ENCODE assay signal across 11 mouse cellular contexts in the genomic region with DNA sequence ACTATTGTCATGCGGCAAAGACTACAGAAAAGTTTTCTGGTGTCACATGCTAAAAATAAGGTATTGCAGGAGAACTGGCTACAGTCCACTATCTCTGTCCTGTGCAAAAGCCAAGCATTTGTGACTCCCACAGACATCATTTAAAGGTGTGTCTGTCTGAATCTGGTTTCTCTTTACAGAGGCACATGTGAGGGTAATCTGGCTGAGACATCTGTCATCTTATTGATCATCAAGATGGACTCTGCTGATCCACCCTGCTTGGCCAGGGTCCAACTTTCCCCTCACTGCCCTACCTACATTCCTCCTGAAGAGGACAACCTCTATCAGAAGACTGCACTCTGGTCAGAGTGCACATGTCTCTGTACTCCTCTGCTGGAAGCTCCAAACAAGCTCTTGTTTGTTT. TPM values are rescaled to one million over a fixed set of nuclear protein-coding genes. Genes with fewer than 3 reads are reported as not detected.
DNase-seq lines count a peak whose midpoint lies in the region; ATAC-seq lines count a peak whose summit lies in the region.
"Had no signal": no experiment of that assay in that cellular context is flagged by ENCODE, and none has a peak within 500 bp of the region (broad histone marks: within the 10 kb centered on the region; RNA-seq: fewer than 3 reads in every experiment).

No protein-coding gene starts in this region.

- H3K9me3 ChIP-seq in megakaryocyte, embryonic 14.5 days = no peaks in the 10 kb centered on the region
- no peaks in the 10 kb centered on the region for H3K9me3 ChIP-seq in liver, embryonic 13.5 days (replicated peaks)
- H3K9me3 ChIP-seq in forebrain, embryonic 15.5 days = no peaks in the 10 kb centered on the region
- H3K9me3 ChIP-seq in midbrain, embryonic 14.5 days (ENCODE audit: control insufficient read depth, low read length) = no peaks in the 10 kb centered on the region
- no peaks in the 10 kb centered on the region for H3K9me3 ChIP-seq in midbrain, embryonic 16.5 days (replicated peaks; ENCODE audit: control insufficient read depth, low read length, poor library complexity, severe bottlenecking)

- H3K27me3 ChIP-seq in megakaryocyte, embryonic 14.5 days (replicated peaks) = no peaks in the 10 kb centered on the region
- H3K27me3 ChIP-seq in liver, embryonic 13.5 days = no peaks in the 10 kb centered on the region
- H3K27me3 ChIP-seq in forebrain, embryonic 15.5 days = no peaks in the 10 kb centered on the region
- H3K27me3 ChIP-seq in midbrain, embryonic 14.5 days (ENCODE audit: control insufficient read depth, insufficient read depth, low read length) = no peaks in the 10 kb centered on the region
- H3K27me3 ChIP-seq in midbrain, embryonic 16.5 days (ENCODE audit: control insufficient read depth, insufficient read depth, low read depth, low read length) = no peaks in the 10 kb centered on the region
- H3K27me3 ChIP-seq: CH12.LX had no signal

- peak overlapping the region; percentile 48 for H3K4me3 ChIP-seq in megakaryocyte, embryonic 14.5 days (replicated peaks)
- no peak overlapping the region for H3K4me3 ChIP-seq in liver, embryonic 13.5 days (replicated peaks)
- H3K4me3 ChIP-seq in forebrain, embryonic 15.5 days = no peak overlapping the region
- H3K4me3 ChIP-seq in midbrain, embryonic 14.5 days (replicated peaks; ENCODE audit: low read depth, low read length) = no peak overlapping the region
- H3K4me3 ChIP-seq in midbrain, embryonic 16.5 days (ENCODE audit: low read depth, low read length) = no peak overlapping the region

- 70% methylated on average over 1 of the region's 1 CpGs for whole genome bisulfite sequencing in liver, embryonic 13.5 days (ENCODE audit: insufficient replicate concordance)
- WGBS in forebrain, embryonic 15.5 days = 86% methylated on average over 1 of the region's 1 CpGs
- WGBS in midbrain, embryonic 14.5 days = 89% methylated on average over 1 of the region's 1 CpGs
- 100% methylated on average over 1 of the region's 1 CpGs for WGBS in midbrain, embryonic 16.5 days

- no peak for ATAC-seq in megakaryocyte, adult 5-6 weeks (ENCODE audit: poor library complexity, severe bottlenecking)
- no peak for ATAC-seq in liver, embryonic 13.5 days (ENCODE audit: low read depth)
- no peak for ATAC-seq in forebrain, embryonic 15.5 days (replicated peaks)
- ATAC-seq in midbrain, embryonic 14.5 days (ENCODE audit: low FRiP score, low TSS enrichment) = no peak
- ATAC-seq in midbrain, embryonic 16.5 days = no peak

- peaks cover 58% of the 10 kb centered on the region for H3K36me3 ChIP-seq in megakaryocyte, embryonic 14.5 days (replicated peaks; ENCODE audit: low read length)
- no peaks in the 10 kb centered on the region for H3K36me3 ChIP-seq in liver, embryonic 13.5 days
- no peaks in the 10 kb centered on the region for H3K36me3 ChIP-seq in forebrain, embryonic 15.5 days
- no peaks in the 10 kb centered on the region for H3K36me3 ChIP-seq in midbrain, embryonic 14.5 days (ENCODE audit: control insufficient read depth, insufficient read depth, low read length)
- no peaks in the 10 kb centered on the region for H3K36me3 ChIP-seq in midbrain, embryonic 16.5 days (ENCODE audit: control insufficient read depth, insufficient read depth, low read length)

- H3K9ac ChIP-seq in liver, embryonic 13.5 days = peak overlapping the region; percentile 39; the same call in 1 of the 2 replicates
- no peak overlapping the region for H3K9ac ChIP-seq in forebrain, embryonic 15.5 days (replicated peaks)
- no peak overlapping the region for H3K9ac ChIP-seq in midbrain, embryonic 14.5 days (replicated peaks; ENCODE audit: low read length)
- no peak overlapping the region for H3K9ac ChIP-seq in midbrain, embryonic 16.5 days (ENCODE audit: low read depth, low read length)

- H3K27ac ChIP-seq in liver, embryonic 13.5 days = peak overlapping the region; percentile 67
- no peak overlapping the region for H3K27ac ChIP-seq in forebrain, embryonic 15.5 days (replicated peaks)
- no peak overlapping the region for H3K27ac ChIP-seq in midbrain, embryonic 14.5 days (replicated peaks; ENCODE audit: low read depth, low read length)
- no peak overlapping the region for H3K27ac ChIP-seq in midbrain, embryonic 16.5 days (ENCODE audit: low read length)

- peak; percentile 79 for DNase-seq in gastrocnemius, adult 18-20 months (ENCODE audit: low spot score)
- no peak for DNase-seq in gastrocnemius, postnatal 4 days (ENCODE audit: low spot score in 2 of 2)
- DNase-seq in liver, embryonic 13.5 days = peak; percentile 43
- no peak for DNase-seq in midbrain, embryonic 14.5 days
- DNase-seq: layer of hippocampus, postnatal 36 days; lung, adult 2 months had no signal

- peaks cover 73% of the 10 kb centered on the region for H3K4me1 ChIP-seq in megakaryocyte, embryonic 14.5 days
- H3K4me1 ChIP-seq in liver, embryonic 13.5 days (replicated peaks) = peaks cover 78% of the 10 kb centered on the region
- H3K4me1 ChIP-seq in forebrain, embryonic 15.5 days = peaks cover 18% of the 10 kb centered on the region
- peaks cover 8% of the 10 kb centered on the region; the same call in 1 of the 2 replicates for H3K4me1 ChIP-seq in midbrain, embryonic 14.5 days (ENCODE audit: control insufficient read depth, insufficient read depth, low read length)
- H3K4me1 ChIP-seq in midbrain, embryonic 16.5 days (ENCODE audit: control insufficient read depth, insufficient read depth, low read length) = peaks cover 5% of the 10 kb centered on the region

- no peak overlapping the region for H3K4me2 ChIP-seq in liver, embryonic 13.5 days
- no peak overlapping the region for H3K4me2 ChIP-seq in forebrain, embryonic 15.5 days (replicated peaks)
- H3K4me2 ChIP-seq in midbrain, embryonic 14.5 days (ENCODE audit: low read length) = no peak overlapping the region
- H3K4me2 ChIP-seq in midbrain, embryonic 16.5 days (ENCODE audit: low read length) = no peak overlapping the region

RNA-seq across cellular contexts. Expression of a gene that starts 4.0 kb away (rescaled TPM):
- total RNA-seq in gastrocnemius, adult 18-20 months (2021) = 10 to 100 TPM; 29.7 to 30.6 TPM
- 10 to 100 TPM; 22.8 to 26.8 TPM for total RNA-seq in gastrocnemius, postnatal 4 days (2021)
- polyA plus RNA-seq in megakaryocyte, embryonic 14.5 days (2012; ENCODE audit: insufficient read depth, low replicate concordance) = 517 and 1,363 TPM in 2 replicates
- total RNA-seq in megakaryocyte, adult 5-6 weeks (2015) = 49.5 and 55.2 TPM in 2 replicates
- 44.0 and 54.1 TPM in 2 replicates for total RNA-seq in megakaryocyte, adult 5-6 weeks (2017)
- 17.0 and 18.6 TPM in 2 replicates for polyA plus RNA-seq in liver, embryonic 13.5 days (2015; fragmentation: Nextera tagmentation; extraction: Ambion mirVana)
- 46.1 and 46.2 TPM in 2 replicates for polyA plus RNA-seq in forebrain, embryonic 15.5 days (2015; fragmentation: Nextera tagmentation; extraction: Ambion mirVana)
- 44.2 and 48.2 TPM in 2 replicates for polyA plus RNA-seq in midbrain, embryonic 14.5 days (2014; fragmentation: Nextera tagmentation; extraction: Ambion mirVana)
- polyA plus RNA-seq in midbrain, embryonic 16.5 days (2015; fragmentation: Nextera tagmentation; extraction: Ambion mirVana) = 42.3 and 42.5 TPM in 2 replicates

RNA-seq across cellular contexts. Expression of a gene that starts 4.7 kb away (rescaled TPM):
- total RNA-seq in gastrocnemius, adult 18-20 months (2021) = 10 to 100 TPM; 51.3 to 56.0 TPM
- 10 to 100 TPM; 68.7 to 78.2 TPM for total RNA-seq in gastrocnemius, postnatal 4 days (2021)
- 5.2 and 6.0 TPM in 2 replicates for polyA plus RNA-seq in megakaryocyte, embryonic 14.5 days (2012; ENCODE audit: insufficient read depth, low replicate concordance)
- total RNA-seq in megakaryocyte, adult 5-6 weeks (2015) = 12.4 and 14.5 TPM in 2 replicates
- total RNA-seq in megakaryocyte, adult 5-6 weeks (2017) = 7.8 and 10.2 TPM in 2 replicates
- 8.6 and 11.0 TPM in 2 replicates for polyA plus RNA-seq in liver, embryonic 13.5 days (2015; fragmentation: Nextera tagmentation; extraction: Ambion mirVana)
- 42.0 and 44.4 TPM in 2 replicates for polyA plus RNA-seq in forebrain, embryonic 15.5 days (2015; fragmentation: Nextera tagmentation; extraction: Ambion mirVana)
- polyA plus RNA-seq in midbrain, embryonic 14.5 days (2014; fragmentation: Nextera tagmentation; extraction: Ambion mirVana) = 59.4 TPM in 2 replicates
- polyA plus RNA-seq in midbrain, embryonic 16.5 days (2015; fragmentation: Nextera tagmentation; extraction: Ambion mirVana) = 81.4 and 84.3 TPM in 2 replicates

RNA-seq across cellular contexts. Expression of a gene that starts 26.2 kb away (rescaled TPM):
- not detected for total RNA-seq in gastrocnemius, adult 18-20 months (2021)
- total RNA-seq in gastrocnemius, postnatal 4 days (2021) = under 1 TPM; 0.16 to 0.29 TPM
- 0.30 TPM in 1 of 2 replicates, not detected in the other for polyA plus RNA-seq in megakaryocyte, embryonic 14.5 days (2012; ENCODE audit: insufficient read depth, low replicate concordance)
- total RNA-seq in megakaryocyte, adult 5-6 weeks (2015) = not detected in 2 replicates
- not detected in 2 replicates for total RNA-seq in megakaryocyte, adult 5-6 weeks (2017)
- not detected in 2 replicates for polyA plus RNA-seq in liver, embryonic 13.5 days (2015; fragmentation: Nextera tagmentation; extraction: Ambion mirVana)
- polyA plus RNA-seq in forebrain, embryonic 15.5 days (2015; fragmentation: Nextera tagmentation; extraction: Ambion mirVana) = 0.10 TPM in 1 of 2 replicates, not detected in the other
- not detected in 2 replicates for polyA plus RNA-seq in midbrain, embryonic 14.5 days (2014; fragmentation: Nextera tagmentation; extraction: Ambion mirVana)
- polyA plus RNA-seq in midbrain, embryonic 16.5 days (2015; fragmentation: Nextera tagmentation; extraction: Ambion mirVana) = 0.30 TPM in 1 of 2 replicates, not detected in the other
- total RNA-seq: CH12.LX had no signal

RNA-seq across cellular contexts. Expression of a gene that starts 29.8 kb away (rescaled TPM):
- under 1 TPM in 1 of 2 experiments, not detected in 1; 0.17 TPM for total RNA-seq in gastrocnemius, adult 18-20 months (2021)
- total RNA-seq in gastrocnemius, postnatal 4 days (2021) = 1 to 10 TPM in 1 of 2 experiments, under 1 TPM in 1; 0.57 to 1.1 TPM
- 0.66 TPM in 1 of 2 replicates, not detected in the other for polyA plus RNA-seq in megakaryocyte, embryonic 14.5 days (2012; ENCODE audit: insufficient read depth, low replicate concordance)
- 3.0 and 3.8 TPM in 2 replicates for total RNA-seq in megakaryocyte, adult 5-6 weeks (2015)
- 1.9 and 2.4 TPM in 2 replicates for total RNA-seq in megakaryocyte, adult 5-6 weeks (2017)
- polyA plus RNA-seq in liver, embryonic 13.5 days (2015; fragmentation: Nextera tagmentation; extraction: Ambion mirVana) = 3.0 and 3.1 TPM in 2 replicates
- 0.47 and 0.61 TPM in 2 replicates for polyA plus RNA-seq in forebrain, embryonic 15.5 days (2015; fragmentation: Nextera tagmentation; extraction: Ambion mirVana)
- polyA plus RNA-seq in midbrain, embryonic 14.5 days (2014; fragmentation: Nextera tagmentation; extraction: Ambion mirVana) = 0.45 and 0.55 TPM in 2 replicates
- polyA plus RNA-seq in midbrain, embryonic 16.5 days (2015; fragmentation: Nextera tagmentation; extraction: Ambion mirVana) = 0.23 and 0.34 TPM in 2 replicates

RNA-seq across cellular contexts. Expression of a gene that starts 35.8 kb away (rescaled TPM):
- total RNA-seq in gastrocnemius, adult 18-20 months (2021) = not detected
- total RNA-seq in gastrocnemius, postnatal 4 days (2021) = under 1 TPM in 1 of 2 experiments, not detected in 1; 0.18 TPM
- 1.7 and 3.7 TPM in 2 replicates for polyA plus RNA-seq in megakaryocyte, embryonic 14.5 days (2012; ENCODE audit: insufficient read depth, low replicate concordance)
- total RNA-seq in megakaryocyte, adult 5-6 weeks (2015) = 0.16 and 0.21 TPM in 2 replicates
- total RNA-seq in megakaryocyte, adult 5-6 weeks (2017) = not detected in 2 replicates
- 0.16 and 0.21 TPM in 2 replicates for polyA plus RNA-seq in liver, embryonic 13.5 days (2015; fragmentation: Nextera tagmentation; extraction: Ambion mirVana)
- 0.11 and 0.15 TPM in 2 replicates for polyA plus RNA-seq in forebrain, embryonic 15.5 days (2015; fragmentation: Nextera tagmentation; extraction: Ambion mirVana)
- polyA plus RNA-seq in midbrain, embryonic 14.5 days (2014; fragmentation: Nextera tagmentation; extraction: Ambion mirVana) = 0.11 and 0.15 TPM in 2 replicates
- 0.21 and 0.24 TPM in 2 replicates for polyA plus RNA-seq in midbrain, embryonic 16.5 days (2015; fragmentation: Nextera tagmentation; extraction: Ambion mirVana)
- total RNA-seq: CH12.LX had no signal

Comparison
In these comparisons a context has a peak if more than half of its experiments do, and no peak if none do; other contexts are left out.
1. DNase-seq: peak in gastrocnemius, adult 18-20 months (single experiment) and liver, embryonic 13.5 days (single experiment); none in gastrocnemius, postnatal 4 days (0 of 2) and midbrain, embryonic 14.5 days (single experiment).
2. RNA of a gene that starts 4.0 kb away (polyA plus RNA-seq): 517 to 1,363 TPM in megakaryocyte, embryonic 14.5 days; 44.2 to 48.2 TPM in midbrain, embryonic 14.5 days, 46.1 to 46.2 TPM in forebrain, embryonic 15.5 days, 42.3 to 42.5 TPM in midbrain, embryonic 16.5 days and 17.0 to 18.6 TPM in liver, embryonic 13.5 days; every median in the first group is over 10 times any median in the second.